Mouse (Mus musculus): ENCODE data around the gene Cpn1. TPM values are rescaled to one million over a fixed set of nuclear protein-coding genes. Genes with fewer than 3 reads are reported as not detected.

Gene Cpn1
- polyA plus RNA-seq (2015; fragmentation: Nextera tagmentation; extraction: Ambion mirVana): 0.21 and 0.39 TPM in 2 replicates

GRCm38 (mm10) chr19:43986069-43986794 lies at the start of gene Cpn1:
TSS of gene Cpn1 (minus strand) at chr19:43986556.
- Histone ChIP-seq H3K9ac (replicated peaks; ENCODE audit: low read depth, low read length) (no peak within 1 kb of the TSS), H3K27me3 (replicated peaks; ENCODE audit: control insufficient read depth, insufficient read depth, low read length) (no peaks in the 10 kb centered on the region), H3K4me2 (ENCODE audit: low read length) (peak within 1 kb of the TSS; percentile 25; the same call in 1 of the 2 replicates), H3K36me3 (ENCODE audit: control insufficient read depth, insufficient read depth) (no peaks in the 10 kb centered on the region), H3K4me3 (replicated peaks; ENCODE audit: low read length) (no peak within 1 kb of the TSS), H3K4me1 (replicated peaks; ENCODE audit: control insufficient read depth, insufficient read depth, low read length) (no peaks in the 10 kb centered on the region), H3K27ac (ENCODE audit: low read length) (no peak within 1 kb of the TSS), H3K9me3 (ENCODE audit: control insufficient read depth, low read length) (no peaks in the 10 kb centered on the region)
- WGBS: 15% methylated on average over 30 of the region's 30 CpGs
- no peak for ATAC-seq

GRCm38 (mm10) chr19:44033396-44033795 lies 47.0 kb upstream of the Cpn1 start:
- H3K4me1 ChIP-seq (replicated peaks; ENCODE audit: control insufficient read depth, insufficient read depth, low read length): no peaks in the 10 kb centered on the region
- no peak for ATAC-seq
- H3K27ac ChIP-seq (ENCODE audit: low read length): no peak overlapping the region
- H3K4me3 ChIP-seq (replicated peaks; ENCODE audit: low read length): no peak overlapping the region
- no peaks in the 10 kb centered on the region for H3K27me3 ChIP-seq (replicated peaks; ENCODE audit: control insufficient read depth, insufficient read depth, low read length)
- H3K36me3 ChIP-seq (ENCODE audit: control insufficient read depth, insufficient read depth): peaks cover 19% of the 10 kb centered on the region
- 97% methylated on average over 5 of the region's 5 CpGs for WGBS
- no peak overlapping the region for H3K9ac ChIP-seq (replicated peaks; ENCODE audit: low read depth, low read length)
- no peak overlapping the region for H3K4me2 ChIP-seq (ENCODE audit: low read length)
- H3K9me3 ChIP-seq (ENCODE audit: control insufficient read depth, low read length): no peaks in the 10 kb centered on the region

- no peak overlapping the region for H3K4me3 ChIP-seq (replicated peaks; ENCODE audit: low read length)
- H3K27ac ChIP-seq (ENCODE audit: low read length): no peak overlapping the region
- H3K9ac ChIP-seq (replicated peaks; ENCODE audit: low read depth, low read length): no peak overlapping the region
- WGBS: 96% methylated on average over 11 of the region's 11 CpGs
- no peaks in the 10 kb centered on the region for H3K4me1 ChIP-seq (replicated peaks; ENCODE audit: control insufficient read depth, insufficient read depth, low read length)
- H3K4me2 ChIP-seq (ENCODE audit: low read length): no peak overlapping the region
- ATAC-seq: no peak
- peaks cover 12% of the 10 kb centered on the region; the same call in 1 of the 2 replicates for H3K36me3 ChIP-seq (ENCODE audit: control insufficient read depth, insufficient read depth)
- no peaks in the 10 kb centered on the region for H3K27me3 ChIP-seq (replicated peaks; ENCODE audit: control insufficient read depth, insufficient read depth, low read length)
- H3K9me3 ChIP-seq (ENCODE audit: control insufficient read depth, low read length): no peaks in the 10 kb centered on the region
Observed at GRCm38 (mm10) chr19:44032046-44032744, 45.8 kb upstream of the Cpn1 start.

- Histone ChIP-seq H3K9ac (replicated peaks; ENCODE audit: low read depth, low read length) (no peak overlapping the region), H3K4me1 (replicated peaks; ENCODE audit: control insufficient read depth, insufficient read depth, low read length) (no peaks in the 10 kb centered on the region), H3K27ac (ENCODE audit: low read length) (no peak overlapping the region), H3K27me3 (replicated peaks; ENCODE audit: control insufficient read depth, insufficient read depth, low read length) (no peaks in the 10 kb centered on the region), H3K4me3 (replicated peaks; ENCODE audit: low read length) (no peak overlapping the region), H3K9me3 (ENCODE audit: control insufficient read depth, low read length) (no peaks in the 10 kb centered on the region), H3K4me2 (ENCODE audit: low read length) (no peak overlapping the region), H3K36me3 (ENCODE audit: control insufficient read depth, insufficient read depth) (peaks cover 5% of the 10 kb centered on the region; the same call in 1 of the 2 replicates)
- WGBS: 92% methylated on average over 5 of the region's 5 CpGs
- ATAC-seq: no peak
Observed at GRCm38 (mm10) chr19:44030024-44030423, 43.7 kb upstream of the Cpn1 start.

- no peaks in the 10 kb centered on the region for H3K27me3 ChIP-seq (replicated peaks; ENCODE audit: control insufficient read depth, insufficient read depth, low read length)
- ATAC-seq: no peak
- H3K9ac ChIP-seq (replicated peaks; ENCODE audit: low read depth, low read length): no peak within 1 kb of the TSS
- H3K4me1 ChIP-seq (replicated peaks; ENCODE audit: control insufficient read depth, insufficient read depth, low read length): no peaks in the 10 kb centered on the region
- no peak within 1 kb of the TSS for H3K4me2 ChIP-seq (ENCODE audit: low read length)
- H3K36me3 ChIP-seq (ENCODE audit: control insufficient read depth, insufficient read depth): 0 out of 2 replicates have a peak, but pooled peaks cover 2% of the 10 kb centered on the region
- H3K4me3 ChIP-seq (replicated peaks; ENCODE audit: low read length): no peak within 1 kb of the TSS
- H3K27ac ChIP-seq (ENCODE audit: low read length): no peak within 1 kb of the TSS
- 74% methylated on average over 6 of the region's 8 CpGs for WGBS
- no peaks in the 10 kb centered on the region for H3K9me3 ChIP-seq (ENCODE audit: control insufficient read depth, low read length)
Observed at GRCm38 (mm10) chr19:44028972-44029371, 42.6 kb upstream of the Cpn1 start, which contains the start of gene Cyp2c23. TSS of gene Cyp2c23 (minus strand) at chr19:44029208.

GRCm38 (mm10) chr19:44026956-44027530 lies 40.7 kb upstream of the Cpn1 start:
- Histone ChIP-seq H3K4me3 (replicated peaks; ENCODE audit: low read length) (no peak overlapping the region), H3K9me3 (ENCODE audit: control insufficient read depth, low read length) (no peaks in the 10 kb centered on the region), H3K27me3 (replicated peaks; ENCODE audit: control insufficient read depth, insufficient read depth, low read length) (no peaks in the 10 kb centered on the region), H3K4me1 (replicated peaks; ENCODE audit: control insufficient read depth, insufficient read depth, low read length) (no peaks in the 10 kb centered on the region), H3K36me3 (ENCODE audit: control insufficient read depth, insufficient read depth) (no peaks in the 10 kb centered on the region), H3K4me2 (ENCODE audit: low read length) (no peak overlapping the region), H3K9ac (replicated peaks; ENCODE audit: low read depth, low read length) (no peak overlapping the region), H3K27ac (ENCODE audit: low read length) (no peak overlapping the region)
- WGBS: 75% methylated on average over 8 of the region's 8 CpGs
- no peak for ATAC-seq

GRCm38 (mm10) chr19:44024921-44025585 lies 38.7 kb upstream of the Cpn1 start:
- no peaks in the 10 kb centered on the region for H3K36me3 ChIP-seq (ENCODE audit: control insufficient read depth, insufficient read depth)
- WGBS: 91% methylated on average over 13 of the region's 13 CpGs
- H3K27me3 ChIP-seq (replicated peaks; ENCODE audit: control insufficient read depth, insufficient read depth, low read length): no peaks in the 10 kb centered on the region
- H3K4me1 ChIP-seq (replicated peaks; ENCODE audit: control insufficient read depth, insufficient read depth, low read length): no peaks in the 10 kb centered on the region
- H3K4me3 ChIP-seq (replicated peaks; ENCODE audit: low read length): no peak overlapping the region
- no peak overlapping the region for H3K9ac ChIP-seq (replicated peaks; ENCODE audit: low read depth, low read length)
- no peaks in the 10 kb centered on the region for H3K9me3 ChIP-seq (ENCODE audit: control insufficient read depth, low read length)
- no peak for ATAC-seq
- H3K27ac ChIP-seq (ENCODE audit: low read length): no peak overlapping the region
- no peak overlapping the region for H3K4me2 ChIP-seq (ENCODE audit: low read length)

- ATAC-seq: no peak
- WGBS: 74% methylated on average over 5 of the region's 5 CpGs
- Histone ChIP-seq H3K27ac (ENCODE audit: low read length) (no peak overlapping the region), H3K9ac (replicated peaks; ENCODE audit: low read depth, low read length) (no peak overlapping the region), H3K4me3 (replicated peaks; ENCODE audit: low read length) (no peak overlapping the region), H3K9me3 (ENCODE audit: control insufficient read depth, low read length) (no peaks in the 10 kb centered on the region), H3K27me3 (replicated peaks; ENCODE audit: control insufficient read depth, insufficient read depth, low read length) (no peaks in the 10 kb centered on the region), H3K4me2 (ENCODE audit: low read length) (no peak overlapping the region), H3K4me1 (replicated peaks; ENCODE audit: control insufficient read depth, insufficient read depth, low read length) (no peaks in the 10 kb centered on the region), H3K36me3 (ENCODE audit: control insufficient read depth, insufficient read depth) (no peaks in the 10 kb centered on the region)
Observed at GRCm38 (mm10) chr19:44023066-44023465, 36.7 kb upstream of the Cpn1 start.

GRCm38 (mm10) chr19:44021502-44021901 lies 35.1 kb upstream of the Cpn1 start:
- Histone ChIP-seq H3K9me3 (ENCODE audit: control insufficient read depth, low read length) (no peaks in the 10 kb centered on the region), H3K9ac (replicated peaks; ENCODE audit: low read depth, low read length) (no peak overlapping the region), H3K36me3 (ENCODE audit: control insufficient read depth, insufficient read depth) (no peaks in the 10 kb centered on the region), H3K4me1 (replicated peaks; ENCODE audit: control insufficient read depth, insufficient read depth, low read length) (no peaks in the 10 kb centered on the region), H3K27me3 (replicated peaks; ENCODE audit: control insufficient read depth, insufficient read depth, low read length) (no peaks in the 10 kb centered on the region), H3K4me3 (replicated peaks; ENCODE audit: low read length) (no peak overlapping the region), H3K27ac (ENCODE audit: low read length) (no peak overlapping the region), H3K4me2 (ENCODE audit: low read length) (no peak overlapping the region)
- WGBS: 95% methylated on average over 4 of the region's 4 CpGs
- no peak for ATAC-seq
